Mouse (Mus musculus) hindbrain, embryonic 10.5 days (tissue): ENCODE measurements around the gene Dnajc28. TPM values are rescaled to one million over a fixed set of nuclear protein-coding genes. Genes with fewer than 3 reads are reported as not detected.
"Not testable (repeated sequence)": the region's sequence is repeated elsewhere in the genome, so short reads cannot be mapped to it uniquely, and the experiment has no call there.

Experiments
- DNase-seq: peaks from one replicate; pipeline ENCODE4 v3.0.0-alpha.2; 2017; ENCODE audit warnings: low spot score
- H3K27ac ChIP-seq: fragments of 300-500 bp; sonication (generic); 2 replicates; pipeline ENCODE4 v1.5.1; 2016; ENCODE audit warnings: mild to moderate bottlenecking, moderate library complexity
- H3K27me3 ChIP-seq: fragments of 300-500 bp; sonication (generic); 2 replicates; pipeline ENCODE4 v1.6.1; 2016; ENCODE audit warnings: mild to moderate bottlenecking; ENCODE audit not compliant: poor library complexity, insufficient read depth, severe bottlenecking
- H3K36me3 ChIP-seq: fragments of 300-500 bp; sonication (generic); 2 replicates; pipeline ENCODE4 v1.6.1; 2016; ENCODE audit warnings: mild to moderate bottlenecking, moderate library complexity
- H3K4me1 ChIP-seq: fragments of 300-500 bp; sonication (generic); replicated peaks from 2 replicates; pipeline ENCODE4 v1.6.1; 2016; ENCODE audit warnings: mild to moderate bottlenecking
- H3K4me3 ChIP-seq: fragments of 300-500 bp; sonication (generic); 2 replicates; pipeline ENCODE4 v1.5.1; 2016; ENCODE audit warnings: mild to moderate bottlenecking, moderate library complexity
- H3K9me3 ChIP-seq: fragments of 300-500 bp; sonication (generic); 2 replicates; pipeline ENCODE4 v1.6.1; 2016; ENCODE audit warnings: mild to moderate bottlenecking, moderate library complexity
- WGBS: fragments of 180-500 bp; shearing (Covaris S2); methylation state at CpG from one replicate; pipeline ENCODE4 v1.1.7; 2016; 5-methylcytosine and 5-hydroxymethylcytosine counted together
- polyA plus RNA-seq: library from polyadenylated mRNA; unstranded; fragments of >200 nt; fragmentation: Nextera tagmentation; extraction: Ambion mirVana; gene quantifications from 2 replicates; pipeline ENCODE4 v1.2.1, GENCODE M21; 2016

The Dnajc28 gene
- polyA plus RNA-seq, 1 experiment from 2014 or later, result 3.2 TPM

- Histone ChIP-seq H3K27ac (peak within 1 kb of the TSS; percentile 99), H3K27me3 (no peaks in the 10 kb centered on the region), H3K9me3 (no peaks in the 10 kb centered on the region), H3K4me3 (peak within 1 kb of the TSS; percentile 88), H3K4me1 (peaks cover 27% of the 10 kb centered on the region), H3K36me3 (peaks cover 29% of the 10 kb centered on the region)
- under 1% methylated on average over 70 of the region's 70 CpGs for WGBS
- peak; percentile 96 for DNase-seq
These were observed 28.8 kb upstream of the Dnajc28 start, which contains the start of gene Son for GRCm38 (mm10) chr16:91647461-91648219. Son (plus strand) TSS chr16:91647506.

- no peaks in the 10 kb centered on the region for H3K27me3 ChIP-seq
- under 1% methylated on average over 59 of the region's 59 CpGs for WGBS
- H3K36me3 ChIP-seq, result peaks cover 29% of the 10 kb centered on the region
- peaks cover 22% of the 10 kb centered on the region for H3K4me1 ChIP-seq
- H3K9me3 ChIP-seq, result no peaks in the 10 kb centered on the region
- H3K27ac ChIP-seq, result peak within 1 kb of the TSS; percentile 99
- DNase-seq, result peak; percentile 91
- peak within 1 kb of the TSS; percentile 88 for H3K4me3 ChIP-seq
These were observed 28.0 kb upstream of the Dnajc28 start, which contains the start of gene Gart for GRCm38 (mm10) chr16:91646681-91647419. Gart (minus strand) TSS chr16:91646952.

- peaks cover 29% of the 10 kb centered on the region for H3K36me3 ChIP-seq
- 3% methylated on average over 11 of the region's 11 CpGs for WGBS
- peaks cover 22% of the 10 kb centered on the region for H3K4me1 ChIP-seq
- H3K4me3 ChIP-seq, result peak overlapping the region; percentile 88
- no peaks in the 10 kb centered on the region for H3K27me3 ChIP-seq
- H3K27ac ChIP-seq, result peak overlapping the region; percentile 99
- DNase-seq, result no peak
- H3K9me3 ChIP-seq, result no peaks in the 10 kb centered on the region
These were observed 27.3 kb upstream of the Dnajc28 start for GRCm38 (mm10) chr16:91645995-91646602.

- H3K4me1 ChIP-seq, result peaks cover 22% of the 10 kb centered on the region
- 90% methylated on average over 1 of the region's 2 CpGs for WGBS
- H3K4me3 ChIP-seq, result peak overlapping the region; percentile 88
- H3K9me3 ChIP-seq, H3K27me3 ChIP-seq, DNase-seq, H3K27ac ChIP-seq: not testable (repeated sequence)
- peaks cover 31% of the 10 kb centered on the region for H3K36me3 ChIP-seq
These were observed 26.6 kb upstream of the Dnajc28 start for GRCm38 (mm10) chr16:91645420-91645819.

- no peaks in the 10 kb centered on the region for H3K9me3 ChIP-seq
- peaks cover 19% of the 10 kb centered on the region for H3K4me1 ChIP-seq
- H3K36me3 ChIP-seq, result peaks cover 36% of the 10 kb centered on the region
- no peak for DNase-seq
- WGBS, result 83% methylated on average over 2 of the region's 2 CpGs
- H3K4me3 ChIP-seq, result 0 out of 2 replicates have a peak overlapping the region, but pooled peaks have one; percentile 23
- no peaks in the 10 kb centered on the region for H3K27me3 ChIP-seq
- no peak overlapping the region for H3K27ac ChIP-seq
These were observed 26.1 kb upstream of the Dnajc28 start for GRCm38 (mm10) chr16:91644901-91645300.

GRCm38 (mm10) chr16:91640171-91640570, 21.3 kb upstream of the Dnajc28 start:
- DNase-seq, result no peak
- Histone ChIP-seq H3K27ac (no peak overlapping the region), H3K36me3 (peaks cover 83% of the 10 kb centered on the region), H3K4me3 (no peak overlapping the region), H3K27me3 (no peaks in the 10 kb centered on the region), H3K9me3 (no peaks in the 10 kb centered on the region), H3K4me1 (0 out of 2 replicates have a peak, but pooled peaks cover 5% of the 10 kb centered on the region)
- WGBS, result 95% methylated on average over 8 of the region's 8 CpGs

GRCm38 (mm10) chr16:91639636-91640035, 20.8 kb upstream of the Dnajc28 start:
- Histone ChIP-seq H3K27me3 (no peaks in the 10 kb centered on the region), H3K27ac (no peak overlapping the region), H3K4me3 (no peak overlapping the region), H3K36me3 (peaks cover 89% of the 10 kb centered on the region), H3K9me3 (no peaks in the 10 kb centered on the region), H3K4me1 (0 out of 2 replicates have a peak, but pooled peaks cover under 1% of the 10 kb centered on the region)
- WGBS, result 97% methylated on average over 2 of the region's 2 CpGs
- no peak for DNase-seq

GRCm38 (mm10) chr16:91639161-91639560, 20.3 kb upstream of the Dnajc28 start:
- H3K4me3 ChIP-seq, result no peak overlapping the region
- peaks cover 93% of the 10 kb centered on the region for H3K36me3 ChIP-seq
- no peak for DNase-seq
- H3K4me1 ChIP-seq, result no peaks in the 10 kb centered on the region
- 95% methylated on average over 5 of the region's 5 CpGs for WGBS
- H3K9me3 ChIP-seq, result no peaks in the 10 kb centered on the region
- H3K27me3 ChIP-seq, result no peaks in the 10 kb centered on the region
- H3K27ac ChIP-seq, result no peak overlapping the region

- 92% methylated on average over 12 of the region's 12 CpGs for WGBS
- Histone ChIP-seq H3K4me1 (no peaks in the 10 kb centered on the region), H3K27ac (no peak overlapping the region), H3K27me3 (no peaks in the 10 kb centered on the region), H3K9me3 (no peaks in the 10 kb centered on the region), H3K36me3 (peaks cover 98% of the 10 kb centered on the region), H3K4me3 (no peak overlapping the region)
- no peak for DNase-seq
These were observed 14.8 kb upstream of the Dnajc28 start for GRCm38 (mm10) chr16:91633641-91634040.

GRCm38 (mm10) chr16:91632940-91633339, 14.1 kb upstream of the Dnajc28 start:
- no peak for DNase-seq
- Histone ChIP-seq H3K9me3 (no peaks in the 10 kb centered on the region), H3K27ac (no peak overlapping the region), H3K36me3 (peaks cover 98% of the 10 kb centered on the region), H3K4me3 (no peak overlapping the region), H3K4me1 (no peaks in the 10 kb centered on the region), H3K27me3 (no peaks in the 10 kb centered on the region)
- 93% methylated on average over 7 of the region's 7 CpGs for WGBS

- no peak for DNase-seq
- peaks cover 98% of the 10 kb centered on the region for H3K36me3 ChIP-seq
- WGBS, result 93% methylated on average over 5 of the region's 5 CpGs
These were observed 13.6 kb upstream of the Dnajc28 start for GRCm38 (mm10) chr16:91632439-91632838.

GRCm38 (mm10) chr16:91630584-91630983, 11.8 kb upstream of the Dnajc28 start:
- H3K9me3 ChIP-seq, result no peaks in the 10 kb centered on the region
- no peaks in the 10 kb centered on the region for H3K27me3 ChIP-seq
- H3K27ac ChIP-seq, result no peak overlapping the region
- peaks cover 98% of the 10 kb centered on the region for H3K36me3 ChIP-seq
- H3K4me3 ChIP-seq, result no peak overlapping the region
- no peak for DNase-seq
- no peaks in the 10 kb centered on the region for H3K4me1 ChIP-seq
- 70% methylated on average over 1 of the region's 1 CpGs for WGBS

More at GRCm38 (mm10) chr16:91632439-91632838, 13.6 kb upstream of the Dnajc28 start:
- no peaks in the 10 kb centered on the region for H3K27me3 ChIP-seq
- no peak overlapping the region for H3K27ac ChIP-seq
- no peak overlapping the region for H3K4me3 ChIP-seq
- no peaks in the 10 kb centered on the region for H3K4me1 ChIP-seq
- no peaks in the 10 kb centered on the region for H3K9me3 ChIP-seq
